Mouse (Mus musculus): ENCODE measurements at regions not wholly inside any gene's neighbourhood (a gene's known extent, or its start where the extent isn't known, plus 50 kb on each side); places are given as distances from the start of the nearest gene placed in this dataset.
A peak's percentile ranks its signal among the peaks of the same experiment; 100 is the strongest.
"Not testable (repeated sequence)": the region's sequence is repeated elsewhere in the genome, so short reads cannot be mapped to it uniquely, and the experiment has no call there.

DNA sequence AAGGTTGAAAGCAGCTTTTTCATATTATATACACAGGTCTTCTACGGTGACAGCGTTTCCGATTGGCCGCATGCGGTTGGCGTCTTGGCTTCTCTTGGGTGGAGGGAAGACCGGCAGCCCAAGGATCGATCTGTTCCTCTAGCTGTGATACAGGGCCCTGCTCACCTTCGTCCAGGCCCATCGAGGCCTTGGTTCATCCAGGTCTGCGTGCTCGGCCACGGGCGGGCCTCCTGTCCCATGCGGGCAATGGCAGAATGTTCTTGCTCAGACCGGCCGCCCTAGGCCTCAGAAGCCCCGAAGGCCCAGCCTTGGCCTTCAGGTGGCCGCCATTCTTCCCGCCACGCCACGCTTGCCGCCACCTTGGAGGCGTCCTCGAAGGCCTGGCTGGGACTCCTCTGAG, 194.4 kb upstream of the Ppp6c start:
- DNase-seq (ENCODE audit: low spot score), result no peak

DNA sequence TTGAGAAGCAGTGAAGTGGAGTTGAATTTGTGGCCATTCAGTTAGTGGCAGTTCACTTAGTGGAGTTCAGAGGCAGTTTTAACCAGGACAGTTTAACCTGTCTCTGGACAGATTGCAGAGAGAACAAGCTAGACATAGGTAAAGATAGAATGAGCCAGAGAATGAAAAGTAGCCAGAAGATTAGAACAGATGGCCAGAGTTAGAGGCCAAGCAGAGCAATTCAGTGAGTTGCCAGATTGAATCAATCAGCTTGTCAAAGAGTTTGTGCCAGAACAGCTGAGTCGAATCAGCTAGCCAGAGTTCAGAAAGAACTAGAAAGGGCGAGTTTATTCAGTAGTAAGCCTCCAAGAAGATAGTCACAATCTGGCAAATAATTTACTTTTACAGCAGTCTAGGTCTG, 174.1 kb upstream of the Ppp6c start:
- no peak for DNase-seq (ENCODE audit: low spot score)

DNA sequence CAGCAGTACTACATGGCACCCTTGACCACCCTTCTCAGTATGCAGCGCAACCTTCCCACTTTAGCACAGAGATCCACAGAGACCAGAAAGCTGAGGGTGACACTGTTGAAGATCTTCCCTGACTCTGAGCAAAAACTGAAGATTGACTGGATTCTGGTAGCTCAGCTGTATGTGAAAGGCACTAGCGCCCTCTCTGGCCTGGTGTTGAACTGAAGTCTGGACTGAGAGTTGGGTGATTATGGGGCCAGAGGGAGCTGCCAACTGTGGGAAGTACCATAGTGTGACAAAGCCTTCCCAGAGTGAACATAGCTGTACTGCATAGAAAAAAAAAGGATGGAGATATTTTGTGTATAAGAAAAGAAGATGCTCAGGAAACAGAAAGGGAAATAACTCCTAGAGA, 173.3 kb upstream of the Ppp6c start:
- DNase-seq (ENCODE audit: low spot score), result no peak

DNA sequence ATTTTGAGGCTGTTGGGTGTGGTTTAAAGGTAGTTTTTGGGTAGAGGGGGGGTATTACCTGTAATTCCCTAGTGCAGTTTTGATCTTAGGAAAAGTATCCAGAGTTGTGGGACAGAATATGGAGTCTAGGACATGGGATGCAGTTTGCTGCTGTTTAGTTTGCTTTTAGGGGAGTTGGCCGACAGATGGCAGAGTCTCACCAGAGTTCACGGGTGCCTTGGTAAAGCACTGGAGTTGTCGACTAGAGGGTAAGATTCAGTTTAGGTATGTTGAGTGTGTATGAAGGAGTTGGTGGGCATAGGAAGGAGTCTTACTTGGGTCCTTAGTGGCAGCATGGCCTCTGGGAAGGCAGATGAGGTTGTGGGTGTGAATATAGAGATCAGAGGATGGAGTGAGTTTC, 168.4 kb upstream of the Ppp6c start:
- no peak for DNase-seq (ENCODE audit: low spot score)

DNA sequence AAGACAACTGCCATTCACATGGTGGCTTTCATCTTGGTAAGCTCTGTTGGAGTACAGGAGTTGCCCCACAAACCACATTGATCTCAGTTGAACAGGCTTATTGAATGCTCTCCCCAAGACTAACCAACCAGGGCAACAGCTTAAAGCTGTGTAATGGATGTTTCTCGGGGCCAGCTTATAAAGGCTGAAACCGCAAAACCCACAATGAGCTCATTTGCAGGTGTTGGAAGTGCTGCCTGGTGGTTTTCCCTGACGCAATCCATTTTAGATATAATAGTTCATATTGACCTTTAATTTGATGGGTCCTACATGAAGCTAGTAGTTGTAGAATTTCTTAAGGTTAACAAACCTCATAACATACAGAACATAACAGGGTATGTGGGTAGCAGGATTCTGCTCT, 151.0 kb upstream of the Ppp6c start:
- DNase-seq (ENCODE audit: low spot score), result no peak

DNA sequence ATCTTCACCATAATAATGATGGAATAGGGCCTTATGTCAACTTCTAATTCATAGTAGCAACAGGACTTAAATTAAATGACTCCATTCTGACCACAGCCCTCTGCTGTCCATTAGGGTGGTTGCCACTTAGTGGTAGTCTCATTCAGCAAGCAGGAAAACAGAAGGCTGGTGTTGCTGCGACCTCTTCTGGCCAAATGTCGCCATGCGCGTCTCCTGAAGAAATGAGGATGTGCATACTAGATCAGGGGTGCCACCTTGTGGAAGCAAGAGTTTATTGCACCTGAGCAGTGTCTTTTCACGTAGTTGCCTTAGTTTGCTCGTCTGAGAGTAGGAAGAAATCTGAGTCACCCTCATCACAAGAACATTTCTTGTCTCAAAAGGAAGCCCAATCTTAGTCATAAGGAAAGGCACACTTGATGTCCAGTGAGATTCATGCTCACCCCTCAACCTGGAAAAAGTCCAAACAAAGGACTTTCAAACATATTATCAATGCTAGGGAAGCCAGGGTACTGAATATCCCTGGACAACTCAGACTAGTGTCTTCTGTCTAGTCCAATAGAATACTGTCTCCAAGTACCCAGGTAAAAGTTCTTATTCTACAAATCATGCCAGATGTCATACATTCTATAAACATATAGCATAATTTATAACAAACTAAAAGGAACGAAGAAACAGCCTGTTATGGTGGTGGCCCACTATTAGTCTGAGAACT, 147.0 kb upstream of the Ppp6c start:
- DNase-seq (ENCODE audit: low spot score), result peak; percentile 93

DNA sequence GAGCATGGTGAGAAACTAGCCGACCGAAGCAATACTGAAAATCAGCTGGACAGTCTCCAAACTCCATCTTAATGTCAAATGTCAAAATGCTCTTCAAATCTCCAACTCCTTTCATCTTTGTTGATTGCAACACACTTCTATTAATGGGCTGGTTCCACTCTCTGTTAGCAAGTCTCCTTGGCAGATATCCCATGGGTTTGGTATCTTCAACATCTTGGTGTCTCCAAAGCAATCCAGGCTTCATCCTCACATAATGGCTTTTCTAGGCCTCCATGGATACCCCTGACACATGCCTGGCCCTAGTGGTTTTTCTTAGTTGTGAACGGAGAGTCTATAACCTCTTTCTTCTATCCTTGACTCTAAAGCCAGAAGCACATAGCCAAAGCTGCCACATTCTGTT, 118.0 kb upstream of the Ppp6c start:
- no peak for DNase-seq (ENCODE audit: low spot score)

DNA sequence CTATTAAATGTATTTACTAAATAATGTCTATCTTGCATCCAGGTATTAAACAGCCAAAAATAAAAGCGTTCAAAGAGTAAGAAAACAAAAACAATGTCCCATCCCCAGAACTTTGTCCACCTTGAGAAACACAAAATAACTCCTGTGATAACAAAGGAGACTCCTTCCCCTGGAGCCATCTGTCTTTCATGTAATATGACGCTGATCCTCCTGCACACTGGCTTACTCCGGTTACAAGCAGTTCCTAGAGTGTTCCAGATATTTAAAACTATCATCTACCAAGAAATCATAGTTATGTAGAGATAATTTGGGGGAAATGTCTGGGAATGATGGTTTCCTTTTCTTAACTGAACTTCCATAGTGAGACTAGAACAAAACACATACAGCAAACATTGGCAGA, 114.2 kb upstream of the Ppp6c start:
- no peak for DNase-seq (ENCODE audit: low spot score)

DNA sequence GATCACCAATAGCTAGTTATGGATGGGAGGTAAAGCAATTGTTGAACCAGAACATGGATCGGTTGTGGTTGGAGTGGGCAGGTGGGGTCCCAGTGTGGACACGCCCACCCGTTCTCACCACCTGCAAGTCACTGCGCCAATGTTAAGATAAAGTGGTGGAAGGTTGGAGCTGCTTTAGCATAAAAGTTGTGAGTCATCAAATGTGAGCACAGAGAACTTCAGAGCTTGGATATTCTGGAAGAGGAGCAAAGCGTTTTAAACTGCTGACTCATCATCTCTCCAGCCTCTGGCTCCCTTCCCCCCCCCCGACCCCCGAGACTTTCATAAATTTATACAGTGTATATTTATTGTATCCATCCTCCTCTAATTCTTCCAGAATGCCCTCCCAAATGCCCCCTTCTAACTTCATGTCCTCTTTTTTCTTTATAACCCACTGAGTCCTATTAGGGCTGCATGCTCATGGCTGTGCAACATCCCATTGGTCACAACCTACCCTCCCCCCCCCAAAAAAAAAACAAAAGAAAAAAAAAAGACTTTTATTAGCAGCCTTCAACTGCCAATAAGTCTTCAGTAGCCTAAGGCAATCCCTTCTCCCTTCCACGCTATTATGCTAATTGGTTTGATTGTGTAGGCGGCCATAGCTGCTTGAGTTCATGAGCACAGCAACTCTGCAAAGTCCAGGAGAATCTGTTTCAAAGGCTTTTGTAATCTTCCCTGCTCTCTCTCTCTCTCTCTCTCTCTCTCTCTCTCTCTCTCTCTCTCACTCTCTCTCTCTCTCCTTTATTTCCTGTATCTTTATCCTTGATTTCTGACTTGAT, 112.8 kb upstream of the Ppp6c start:
- no peak for DNase-seq (ENCODE audit: low spot score)

DNA sequence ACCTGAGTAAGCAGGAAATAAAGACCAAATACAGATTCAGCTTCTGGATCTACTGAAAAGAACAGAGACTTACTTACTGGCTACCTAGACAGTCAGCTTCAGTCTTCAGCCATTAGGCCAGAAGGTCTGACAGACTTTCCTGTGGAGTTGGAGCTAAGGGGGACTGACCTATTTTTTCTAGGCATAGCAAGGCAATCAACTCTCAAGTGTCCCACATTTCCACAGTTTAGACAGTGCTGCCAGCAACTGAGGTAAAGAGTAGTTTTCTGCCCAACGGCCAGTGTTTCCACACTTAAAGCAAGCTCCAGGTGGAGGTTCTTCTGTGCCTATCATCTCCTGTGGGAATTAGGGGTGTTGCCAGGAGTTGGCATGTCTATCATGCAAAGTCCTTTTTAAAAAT, 111.3 kb upstream of the Ppp6c start:
- DNase-seq (ENCODE audit: low spot score), result no peak

DNA sequence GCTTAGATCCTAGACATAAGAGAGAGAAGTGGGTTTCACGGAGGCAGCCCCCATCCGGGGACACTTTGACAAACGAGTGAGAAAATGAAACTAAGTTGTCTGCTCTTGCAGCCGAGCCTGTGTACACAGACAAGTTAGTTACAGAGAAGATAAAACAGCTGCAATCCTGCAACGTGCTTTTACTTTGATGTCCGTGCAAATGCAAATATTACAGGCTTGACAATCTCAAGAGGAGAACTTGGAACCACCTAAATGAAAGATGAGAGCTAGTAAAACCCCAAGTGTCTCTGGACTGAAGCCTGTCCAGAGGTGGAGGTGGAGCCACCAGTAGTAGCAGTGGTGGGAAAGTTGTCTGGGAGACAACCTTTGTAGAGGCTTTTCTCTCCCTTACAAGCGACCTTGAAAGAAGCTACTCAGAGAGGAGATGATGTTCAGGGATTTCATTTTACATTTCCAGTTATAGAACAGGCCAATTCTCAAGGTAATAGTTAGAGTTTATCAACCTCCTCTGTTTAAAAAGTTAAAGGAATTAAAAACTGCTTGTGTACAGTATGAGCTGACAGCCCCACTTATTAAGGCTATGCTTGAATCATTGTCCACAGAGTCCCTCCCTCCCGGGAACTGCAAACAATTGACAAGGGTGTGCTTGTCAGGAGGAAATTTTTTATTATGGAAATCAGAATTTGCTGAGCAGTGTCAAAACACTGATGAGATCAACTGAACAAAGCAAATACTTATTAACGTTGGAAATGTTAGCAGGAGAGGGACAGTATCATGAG, 99.7 kb upstream of the Ppp6c start:
- no peak for DNase-seq (ENCODE audit: low spot score)

DNA sequence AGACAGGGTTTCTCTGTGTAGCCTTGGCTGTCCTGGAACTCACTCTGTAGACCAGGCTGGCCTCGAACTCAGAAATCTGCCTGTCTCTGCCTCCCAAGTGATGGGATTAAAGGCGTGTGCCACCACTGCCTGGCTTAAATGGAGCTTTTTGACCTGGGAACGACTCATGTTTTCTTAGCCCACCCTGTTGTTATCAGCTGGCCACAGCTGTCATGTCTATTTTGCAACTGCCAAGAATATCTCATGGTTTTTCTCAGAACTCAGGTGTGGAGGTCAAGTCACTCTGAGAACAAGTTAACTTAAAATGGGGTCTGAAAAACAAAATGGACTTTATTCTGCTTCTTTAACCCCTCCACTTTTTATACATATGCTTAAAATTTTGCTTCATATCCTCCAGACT, 98.9 kb upstream of the Ppp6c start:
- DNase-seq (ENCODE audit: low spot score), result not testable (repeated sequence)

DNA sequence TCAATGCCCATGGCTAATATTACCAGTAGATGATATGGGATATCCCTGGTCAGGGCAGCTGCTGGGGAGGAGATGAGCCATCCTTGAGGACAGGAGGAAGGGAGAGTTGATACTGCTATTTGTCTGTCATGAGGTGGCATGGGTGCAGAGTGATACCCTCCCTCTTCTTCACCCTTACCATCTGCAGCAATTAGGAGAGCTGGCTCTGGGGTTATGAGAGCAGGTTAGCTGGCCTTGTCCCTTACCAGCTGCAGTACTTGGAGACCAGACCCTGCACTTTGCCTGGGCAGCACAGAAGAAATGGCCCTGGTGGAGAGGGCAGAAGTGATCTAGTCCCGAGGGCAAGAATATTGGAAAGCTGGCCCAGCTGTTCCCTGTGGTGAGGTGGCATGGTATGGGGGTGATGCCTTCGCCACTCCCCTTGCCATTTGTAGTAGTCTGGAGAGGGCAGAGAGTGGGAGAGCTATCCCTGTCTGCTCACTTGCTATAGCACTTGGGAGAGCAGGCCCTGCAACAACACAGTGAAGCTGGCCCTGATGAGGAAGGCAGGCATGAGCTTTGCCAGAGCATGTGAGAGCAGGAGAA, 73.6 kb upstream of the Ppp6c start:
- DNase-seq (ENCODE audit: low spot score), result no peak

DNA sequence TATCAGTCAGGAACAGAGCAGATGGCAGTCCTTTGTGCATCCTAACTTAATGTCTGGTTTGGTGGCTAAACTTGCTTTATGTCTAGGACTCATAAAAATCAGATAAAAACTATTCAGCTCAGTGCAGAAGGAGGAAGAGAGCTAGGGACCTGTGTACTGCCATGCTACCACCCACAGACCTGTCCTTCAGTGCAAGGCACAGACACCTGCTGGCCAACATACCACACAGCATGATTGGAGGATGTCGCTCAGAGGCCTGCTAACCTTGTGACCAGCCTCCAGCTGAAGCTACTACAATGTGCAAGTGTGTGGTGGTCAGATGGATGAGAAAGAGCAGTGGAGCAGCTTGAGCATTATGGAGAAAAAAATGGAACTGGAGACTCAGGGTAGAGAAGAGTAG, 73.0 kb upstream of the Ppp6c start:
- no peak for DNase-seq (ENCODE audit: low spot score)

DNA sequence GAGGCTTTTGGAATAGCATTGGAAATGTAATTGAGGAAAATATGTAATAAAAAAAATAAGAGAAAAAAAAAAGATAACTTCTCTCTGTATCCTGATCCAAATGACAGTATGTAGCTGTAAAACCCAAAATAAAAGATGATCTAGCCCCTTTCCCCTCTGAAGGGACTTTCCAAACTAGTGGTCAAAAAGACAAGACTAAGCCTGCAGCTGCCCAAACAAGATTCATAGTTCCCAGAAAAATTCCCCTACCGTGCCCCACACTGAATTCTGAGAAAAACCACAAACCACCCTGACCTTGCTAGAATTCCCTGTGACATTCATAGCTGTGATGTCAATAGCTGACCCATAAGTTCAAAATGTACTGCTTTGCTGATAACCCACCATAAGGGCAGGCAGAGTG, 69.2 kb upstream of the Ppp6c start:
- no peak for DNase-seq (ENCODE audit: low spot score)

DNA sequence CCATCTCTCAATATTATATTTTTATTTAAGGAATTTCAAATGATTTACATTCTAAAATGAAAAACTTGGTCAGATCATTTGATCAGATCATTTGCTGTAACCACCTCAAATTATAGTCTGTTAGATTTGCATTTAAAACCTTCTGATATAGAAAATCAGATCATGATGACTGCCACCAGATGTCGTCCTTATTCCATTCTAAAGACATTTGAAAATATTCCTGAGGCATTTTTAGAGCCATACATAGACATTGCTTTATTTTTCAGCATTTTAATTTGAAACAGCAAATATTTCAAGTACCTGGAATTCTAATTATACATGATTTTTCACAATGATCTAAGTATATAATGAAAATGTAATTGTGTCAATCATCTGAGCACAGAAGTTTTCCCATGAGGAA, 52.0 kb upstream of the Ppp6c start:
- DNase-seq (ENCODE audit: low spot score), result no peak
